Mouse (Mus musculus) liver (tissue): ENCODE results near the gene Btbd2.
"Not testable (repeated sequence)": the region's sequence is repeated elsewhere in the genome, so short reads cannot be mapped to it uniquely, and the experiment has no call there.

ENCODE experiments used
- DNase-seq: peaks from one replicate; pipeline ENCODE4 v3.0.0-alpha.2; 2020; ENCODE audit warnings: mixed read lengths

Gene Btbd2

GRCm38 (mm10) chr10:80627685-80628084 lies 29.2 kb downstream of the Btbd2 start:
- peak; percentile 38 for DNase-seq

GRCm38 (mm10) chr10:80625764-80626163 lies 31.1 kb downstream of the Btbd2 start:
- DNase-seq = no peak

GRCm38 (mm10) chr10:80623457-80624191 lies 33.2 kb downstream of the Btbd2 start:
- peak; percentile 63 for DNase-seq

DNA sequence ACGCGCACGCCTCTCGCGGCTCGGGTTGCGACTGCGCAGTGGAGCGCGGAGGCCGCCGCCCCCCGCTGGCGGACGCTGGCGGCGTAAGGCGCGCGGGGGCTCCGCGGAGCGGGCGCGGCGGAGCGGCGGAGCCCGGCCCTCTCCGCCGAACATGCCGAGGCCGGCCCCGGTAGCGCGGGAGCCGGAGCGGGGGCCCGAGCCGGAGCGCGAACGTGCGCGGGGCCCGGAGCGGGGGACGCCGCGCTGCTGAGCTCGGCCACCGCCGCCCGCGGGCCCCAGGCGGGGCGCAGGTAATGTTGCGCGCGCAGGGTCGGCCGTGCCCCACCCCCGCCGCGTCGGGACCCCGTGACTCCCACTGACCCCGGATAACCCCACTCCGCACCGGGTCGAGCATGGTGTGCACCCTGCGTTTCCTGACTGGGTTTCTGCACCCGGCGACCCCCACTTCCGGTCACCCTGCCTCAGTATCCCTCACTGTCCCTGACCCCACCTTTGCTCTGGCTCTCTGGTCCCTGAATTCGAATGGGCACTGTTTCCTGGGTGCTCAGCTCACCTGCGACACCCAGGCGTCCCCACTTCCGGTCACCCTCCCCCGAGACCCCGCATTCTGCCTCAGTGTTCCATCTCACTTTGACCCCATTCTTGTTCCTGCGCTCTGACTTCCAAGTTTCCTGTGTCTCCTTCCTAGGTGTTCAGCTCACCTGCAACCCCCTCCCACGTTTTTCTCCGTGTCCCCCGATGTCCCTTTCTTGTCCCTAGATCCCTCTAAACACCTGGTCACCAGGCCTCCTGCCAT lies 34.0 kb downstream of the Btbd2 start, which contains the start of gene Csnk1g2:
Gene Csnk1g2, plus strand, starts transcription at position 178 of the 796 bp plus-strand sequence.
- peak; percentile 69 for DNase-seq

- DNase-seq = peak; percentile 99
Observed at GRCm38 (mm10) chr10:80621940-80622660, 34.8 kb downstream of the Btbd2 start.

GRCm38 (mm10) chr10:80621690-80621939 lies 35.3 kb downstream of the Btbd2 start:
- DNase-seq = no peak

DNA sequence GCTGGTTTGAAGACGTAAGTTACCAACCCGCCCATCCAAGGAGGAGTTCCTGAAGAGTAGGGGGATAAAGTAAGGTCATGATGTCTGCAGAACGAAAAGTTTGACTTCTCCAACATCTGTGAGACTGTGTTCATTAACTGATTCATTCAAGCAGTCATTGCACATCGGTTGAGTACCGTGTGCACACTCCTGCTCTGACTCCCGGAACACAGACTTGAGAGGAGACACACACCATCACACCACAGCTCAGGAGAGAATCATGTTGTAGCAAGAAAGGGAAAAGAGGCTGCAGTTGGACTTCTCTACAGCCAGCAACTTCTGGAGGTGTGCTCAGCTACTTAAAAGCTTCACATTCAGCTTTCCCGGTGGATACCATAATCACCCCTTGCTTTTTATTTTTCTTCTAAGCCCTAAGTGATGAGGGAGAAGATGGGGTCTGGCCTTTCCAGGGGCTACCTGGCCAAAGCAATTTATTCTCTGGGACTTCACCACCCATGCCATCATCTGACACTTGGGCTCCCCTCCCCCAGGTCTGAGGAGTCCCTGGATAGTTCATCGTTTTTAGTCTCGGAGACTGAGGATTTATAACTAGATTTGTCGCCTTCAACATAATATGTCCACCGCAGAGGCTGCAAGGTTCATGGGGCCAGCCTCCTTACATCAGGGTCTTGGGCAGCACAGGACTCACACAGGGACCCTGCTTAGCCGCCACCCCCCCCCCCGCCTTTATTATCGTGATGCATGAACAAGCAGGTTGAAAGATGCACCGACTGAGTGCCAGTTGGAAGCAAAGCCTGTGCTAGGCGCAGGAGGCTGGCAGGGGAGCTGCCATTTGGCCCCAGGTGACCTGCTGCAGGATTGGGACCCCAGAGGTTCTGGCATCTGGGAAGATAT lies 35.8 kb downstream of the Btbd2 start:
- no peak for DNase-seq

DNA sequence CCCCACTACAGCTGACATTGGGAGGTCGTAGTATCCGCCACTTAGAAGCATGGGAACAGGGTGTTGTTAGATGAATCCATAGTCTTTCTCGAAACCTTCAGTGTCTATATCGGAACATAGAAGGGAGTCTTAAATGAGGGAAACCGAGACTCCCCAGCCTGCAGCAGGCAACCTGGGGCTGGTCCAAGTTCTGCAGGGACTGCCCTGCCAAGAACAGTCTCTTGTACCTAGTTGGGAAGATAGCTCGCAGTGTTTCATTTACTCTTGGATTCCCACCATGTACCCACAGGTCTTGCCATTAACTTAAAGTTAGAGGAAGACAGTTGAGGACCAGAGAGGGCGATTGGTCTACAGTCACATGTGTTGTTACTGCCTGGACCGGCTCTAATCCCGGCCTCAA lies 36.5 kb downstream of the Btbd2 start:
- no peak for DNase-seq

DNA sequence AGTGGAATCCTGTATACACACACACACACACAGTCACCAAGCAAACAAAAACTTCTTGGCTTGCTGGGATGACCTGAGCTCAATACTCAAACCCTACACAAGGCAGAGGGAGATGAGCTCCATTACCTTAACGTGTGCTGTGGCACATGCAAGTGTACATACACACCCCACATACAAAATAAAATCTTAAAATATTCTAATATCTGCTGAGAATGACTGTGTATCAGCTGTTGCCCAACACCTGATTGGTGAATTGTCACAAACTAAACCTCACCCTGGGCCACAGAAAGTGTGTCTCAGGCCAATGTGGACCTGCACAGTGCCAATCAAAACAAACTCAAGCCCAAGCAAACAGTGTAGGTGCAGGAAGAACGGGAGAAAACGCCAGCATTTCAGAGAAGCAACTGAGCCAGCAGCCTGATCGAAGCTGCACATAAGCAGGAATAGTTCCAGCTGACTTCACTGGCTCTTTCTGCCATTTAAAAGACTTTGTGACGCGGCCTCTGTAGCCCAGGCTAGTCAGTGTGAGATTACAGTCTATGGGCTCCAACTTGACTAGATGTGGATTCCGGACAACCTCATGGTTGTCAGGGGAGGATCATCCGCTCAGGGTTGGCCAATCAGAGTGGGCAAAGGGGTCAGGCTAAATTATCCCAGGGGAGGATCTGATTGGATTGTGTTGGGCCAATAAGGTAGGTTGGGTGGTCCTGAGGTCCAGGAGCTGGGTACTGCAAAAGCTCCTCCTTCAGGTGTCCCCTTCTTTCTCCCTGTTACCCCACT lies 37.2 kb downstream of the Btbd2 start:
- no peak for DNase-seq

DNA sequence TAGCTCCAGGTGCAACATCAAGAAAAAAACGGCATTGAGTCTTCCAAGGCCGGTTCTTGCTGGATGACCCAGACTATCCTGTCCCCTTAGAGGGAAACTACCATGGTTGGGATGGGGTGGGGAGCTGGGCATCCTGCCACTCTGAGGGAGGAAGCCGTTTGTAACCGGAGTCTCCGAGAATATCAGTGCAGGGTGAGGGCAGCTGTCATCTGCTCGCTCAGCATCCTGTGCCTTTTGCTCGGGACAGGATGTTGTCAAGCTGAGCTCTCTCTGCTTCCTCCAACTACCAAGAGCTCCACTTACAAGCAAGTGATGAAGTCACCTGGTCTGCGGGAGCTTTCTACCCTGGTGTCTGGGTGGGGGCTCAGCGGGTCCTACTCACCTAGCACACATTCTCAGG lies 38.7 kb downstream of the Btbd2 start:
- no peak for DNase-seq

DNA sequence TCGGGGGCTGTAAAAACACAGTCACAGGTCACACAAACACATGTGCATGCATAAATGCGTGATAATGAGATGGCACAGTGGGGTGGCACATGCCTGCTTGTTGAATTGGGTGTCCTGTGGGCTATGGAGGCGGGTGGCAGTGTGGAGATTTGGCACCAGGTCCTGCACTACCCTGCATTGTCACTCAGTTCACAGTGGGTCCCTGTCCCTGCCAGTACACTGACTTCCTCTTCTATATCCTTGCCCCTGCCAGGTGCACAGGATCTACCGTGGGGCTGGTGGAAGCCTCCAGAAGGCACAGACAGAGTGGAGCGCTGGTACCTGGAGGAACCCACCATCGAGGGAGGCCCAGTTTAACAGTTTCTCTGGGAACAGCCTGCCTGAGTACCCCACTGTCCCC lies 42.5 kb downstream of the Btbd2 start:
- DNase-seq = no peak

GRCm38 (mm10) chr10:80613821-80614220 lies 43.0 kb downstream of the Btbd2 start:
- no peak for DNase-seq

DNA sequence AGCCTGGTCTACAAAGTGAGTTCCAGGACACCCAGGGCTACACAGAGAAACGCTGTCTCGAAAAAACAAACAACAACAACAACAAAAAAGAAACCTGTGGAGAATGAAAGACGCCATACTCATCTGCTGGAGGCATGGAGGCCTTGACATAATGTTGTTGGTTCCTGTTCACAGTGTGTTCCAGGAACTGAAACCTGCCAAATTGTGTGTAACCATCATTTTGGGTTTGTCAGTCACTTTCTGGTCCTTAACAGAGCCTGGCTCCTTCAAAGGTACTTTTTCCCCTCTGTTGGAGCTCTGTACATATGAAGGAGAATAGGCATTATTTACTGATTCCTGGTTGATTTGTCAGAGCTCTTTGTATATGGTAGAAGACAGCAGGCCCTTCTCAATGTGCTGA lies 45.0 kb downstream of the Btbd2 start:
- DNase-seq = no peak

- DNase-seq = peak; percentile 71
Observed at GRCm38 (mm10) chr10:80611024-80611423, 45.8 kb downstream of the Btbd2 start.

DNA sequence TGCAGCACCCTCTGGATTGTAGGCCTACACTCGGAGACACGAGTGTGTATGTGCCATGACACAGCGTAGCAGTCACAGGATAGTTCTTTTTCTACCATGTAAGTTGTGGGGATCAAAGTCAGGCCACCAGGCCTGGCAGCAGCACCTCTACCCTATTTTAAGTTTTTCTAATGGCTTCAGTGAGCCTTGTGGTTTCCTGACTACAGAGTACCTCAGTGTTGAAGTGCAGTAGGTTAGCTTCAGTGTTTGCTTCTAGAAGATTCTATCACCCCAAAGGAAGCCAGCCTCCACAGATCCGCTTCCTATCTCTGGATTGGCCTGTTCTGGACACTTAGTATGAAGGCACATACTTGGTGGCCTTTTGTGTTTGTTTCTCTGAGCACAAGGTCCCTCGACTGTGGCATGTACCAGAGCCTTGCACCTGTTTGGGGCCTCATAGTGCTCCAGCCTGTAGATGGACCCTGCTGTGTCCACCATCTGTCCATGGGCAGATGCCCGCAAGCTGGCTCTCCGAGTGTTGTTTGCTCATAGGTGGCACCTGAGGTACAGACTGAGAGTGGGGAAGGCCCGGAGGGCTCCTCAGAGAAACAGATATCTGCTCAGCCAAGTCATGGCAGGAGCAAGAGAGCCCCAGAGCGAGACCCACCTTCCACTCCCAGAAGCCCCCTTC lies 46.6 kb downstream of the Btbd2 start:
- no peak for DNase-seq

- DNase-seq = no peak
Observed at GRCm38 (mm10) chr10:80609269-80609924, 47.5 kb downstream of the Btbd2 start.

- no peak for DNase-seq
Observed at GRCm38 (mm10) chr10:80608435-80608834, 48.4 kb downstream of the Btbd2 start.

- no peak for DNase-seq
Observed at GRCm38 (mm10) chr10:80606737-80607350, 50.0 kb downstream of the Btbd2 start.

DNA sequence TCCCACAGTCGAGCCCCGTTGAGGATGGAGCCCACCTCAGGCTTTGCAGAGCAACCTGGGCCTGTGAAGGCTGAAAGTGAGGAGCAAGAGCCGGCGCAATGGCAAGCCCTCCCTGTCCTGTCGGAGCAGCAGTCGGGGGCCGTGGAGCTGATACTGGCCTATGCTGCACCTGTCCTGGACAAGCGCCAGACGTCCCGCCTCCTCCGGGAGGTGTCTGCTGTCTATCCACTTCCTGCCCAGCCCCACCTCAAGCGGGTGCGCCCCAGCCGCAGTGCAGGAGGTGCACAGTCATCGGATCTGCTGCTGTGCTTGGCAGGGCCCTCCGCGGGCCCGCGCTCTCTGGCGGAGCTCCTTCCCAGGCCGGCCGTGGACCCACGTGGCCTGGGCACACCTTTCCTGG lies 50.6 kb downstream of the Btbd2 start:
- DNase-seq = peak; percentile 65

GRCm38 (mm10) chr10:80605721-80606120 lies 51.1 kb downstream of the Btbd2 start, which contains the start of gene Gm49322:
Gene Gm49322, plus strand, starts transcription at chr10:80606021.
- not testable (repeated sequence) for DNase-seq
